Mouse (Mus musculus) limb, embryonic 14.5 days (tissue): ENCODE results near the gene Tnfsfm13. TPM values are rescaled to one million over a fixed set of nuclear protein-coding genes. Genes with fewer than 3 reads are reported as not detected.
A peak's percentile ranks its signal among the peaks of the same experiment; 100 is the strongest.
"Not testable (repeated sequence)": the region's sequence is repeated elsewhere in the genome, so short reads cannot be mapped to it uniquely, and the experiment has no call there.

Source experiments
- ATAC-seq: fragments of 200-750 bp; cut with Nextera tagmentation; 2 replicates; pipeline ENCODE4 v1.8.0; 2017; ENCODE audit warnings: low read depth, moderate number of reproducible peaks, moderate TSS enrichment; ENCODE audit not compliant: low FRiP score
- DNase-seq: peaks from one replicate; pipeline ENCODE4 v3.0.0-alpha.2; 2015; ENCODE audit warnings: low spot score
- H3K27ac ChIP-seq: fragments of 300-500 bp; sonication (generic); replicated peaks from 2 replicates; pipeline ENCODE4 v1.5.1; 2014; ENCODE audit warnings: low read depth, mild to moderate bottlenecking, low read length, moderate library complexity, mixed read lengths
- H3K27me3 ChIP-seq: fragments of 300-500 bp; sonication (generic); 2 replicates; pipeline ENCODE4 v1.6.1; 2014; ENCODE audit warnings: low read length, mixed read lengths; ENCODE audit not compliant: control insufficient read depth, insufficient read depth
- H3K36me3 ChIP-seq: fragments of 300-500 bp; sonication (generic); 2 replicates; pipeline ENCODE4 v1.6.1; 2014; ENCODE audit warnings: mild to moderate bottlenecking, low read length, moderate library complexity, mixed read lengths; ENCODE audit not compliant: control insufficient read depth, insufficient read depth
- H3K4me1 ChIP-seq: fragments of 300-500 bp; sonication (generic); 2 replicates; pipeline ENCODE4 v1.6.1; 2014; ENCODE audit warnings: antibody characterized with exemption, low read length, mixed read lengths; ENCODE audit not compliant: control insufficient read depth, insufficient read depth
- H3K4me2 ChIP-seq: fragments of 300-500 bp; sonication (generic); replicated peaks from 2 replicates; pipeline ENCODE4 v1.6.1; 2014; ENCODE audit warnings: low read depth, mild to moderate bottlenecking, low read length, moderate library complexity; ENCODE audit not compliant: severe bottlenecking
- H3K4me3 ChIP-seq: fragments of 300-500 bp; sonication (generic); replicated peaks from 2 replicates; pipeline ENCODE4 v1.5.1; 2014; ENCODE audit warnings: low read length
- H3K9ac ChIP-seq: fragments of 300-500 bp; sonication (generic); 2 replicates; pipeline ENCODE4 v1.6.1; 2014; ENCODE audit warnings: mild to moderate bottlenecking, low read depth, low read length, moderate library complexity; ENCODE audit not compliant: severe bottlenecking
- H3K9me3 ChIP-seq: fragments of 300-500 bp; sonication (generic); 2 replicates; pipeline ENCODE4 v1.6.1; 2016; ENCODE audit warnings: low read length; ENCODE audit not compliant: control insufficient read depth
- POLR2A ChIP-seq: fragments of 200-500 bp; IDR thresholded peaks from 2 replicates; pipeline ENCODE4 v1.8.0; 2012; ENCODE audit warnings: inconsistent platforms, mild to moderate bottlenecking, moderate library complexity, borderline replicate concordance; ENCODE audit not compliant: insufficient read depth, insufficient read length; ENCODE audit errors: extremely low read depth
- WGBS: fragments of 180-500 bp; shearing (Covaris S2); extraction: QIAGEN DNeasy Blood & Tissue Kit; methylation state at CpG from one replicate; pipeline ENCODE4 v1.1.7; 2014; 5-methylcytosine and 5-hydroxymethylcytosine counted together
- polyA plus RNA-seq, 2 experiments: library from polyadenylated mRNA; depleted of rRNA in 1 of 2; stranded (reverse) in 1 of 2; unstranded in 1 of 2; fragments of >200 nt; fragmentation: Nextera tagmentation in 1 of 2; extraction: Ambion mirVana in 1 of 2; gene quantifications; 2 replicates each; pipeline versions ENCODE4 v1.2.1 to v1.2.3; 2012 to 2014

Gene Tnfsfm13
- polyA plus RNA-seq (2012; rRNA removed): 3.8 and 6.9 TPM in 2 replicates
- 5.9 and 6.6 TPM in 2 replicates for polyA plus RNA-seq (2014; fragmentation: Nextera tagmentation; extraction: Ambion mirVana)

DNA sequence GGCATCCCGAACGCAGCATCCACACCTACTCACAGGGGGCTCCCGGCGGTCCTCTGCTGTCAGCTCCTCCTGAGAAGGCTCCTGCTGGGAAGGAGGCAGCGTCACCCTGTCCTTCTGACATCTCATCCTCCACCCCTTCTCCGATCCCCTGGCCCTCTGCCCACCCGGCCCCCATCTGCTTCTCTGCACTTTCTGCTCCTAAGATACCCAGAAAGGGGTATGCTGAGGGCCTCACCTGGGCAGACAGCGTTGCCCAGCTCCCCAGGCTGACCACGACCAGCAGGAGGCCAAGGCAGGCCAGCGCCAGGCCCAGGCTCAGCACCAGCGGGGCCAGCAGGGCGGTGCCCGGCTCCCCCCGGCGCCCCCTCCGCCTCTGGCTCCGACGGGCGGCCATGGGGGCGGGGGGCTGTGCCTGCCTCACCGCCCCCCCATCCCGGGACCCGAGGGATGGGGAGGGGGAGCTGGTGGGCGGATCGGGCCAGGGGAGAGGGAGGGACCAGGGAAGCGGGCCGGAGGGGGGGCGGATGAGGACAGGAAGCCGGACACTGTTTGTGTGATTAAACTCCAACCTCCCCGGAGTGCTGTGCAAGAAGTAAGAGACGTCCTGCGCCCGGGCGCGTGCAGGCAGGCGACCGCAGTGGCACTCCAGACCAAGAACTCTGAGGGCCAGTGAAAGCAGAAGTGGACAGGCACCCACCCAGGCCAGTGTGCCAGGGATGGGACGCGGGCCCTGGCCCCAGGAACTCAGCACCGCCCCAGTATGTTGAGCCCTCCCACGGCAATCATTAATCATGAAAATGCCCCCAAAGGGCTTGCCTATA, at the start of gene Tnfsfm13, which contains the start of gene Tnfsf12:
TSS of gene Tnfsfm13 (minus strand) at position 738 of the 821 bp plus-strand sequence.
TSS of gene Tnfsf12 (minus strand) at position 489 of the 821 bp plus-strand sequence.
- 0 out of 2 replicates have a peak, but pooled peaks cover 5% of the 10 kb centered on the region for H3K9me3 ChIP-seq
- H3K36me3 ChIP-seq: no peaks in the 10 kb centered on the region
- peak within 1 kb of the TSS; percentile 75 for H3K27ac ChIP-seq
- peak within 1 kb of the TSS; percentile 83 for H3K9ac ChIP-seq
- H3K27me3 ChIP-seq: no peaks in the 10 kb centered on the region
- H3K4me2 ChIP-seq: peak within 1 kb of the TSS; percentile 91
- H3K4me3 ChIP-seq: peak within 1 kb of the TSS; percentile 53
- ATAC-seq: peak; percentile 59; the same call in 1 of the 2 replicates
- H3K4me1 ChIP-seq: peaks cover 7% of the 10 kb centered on the region
- TF ChIP-seq POLR2A: 0 out of 2 replicates have a peak, but pooled peaks have one; percentile 28
- peak; percentile 60 for DNase-seq
- under 1% methylated on average over 38 of the region's 41 CpGs for WGBS

DNA sequence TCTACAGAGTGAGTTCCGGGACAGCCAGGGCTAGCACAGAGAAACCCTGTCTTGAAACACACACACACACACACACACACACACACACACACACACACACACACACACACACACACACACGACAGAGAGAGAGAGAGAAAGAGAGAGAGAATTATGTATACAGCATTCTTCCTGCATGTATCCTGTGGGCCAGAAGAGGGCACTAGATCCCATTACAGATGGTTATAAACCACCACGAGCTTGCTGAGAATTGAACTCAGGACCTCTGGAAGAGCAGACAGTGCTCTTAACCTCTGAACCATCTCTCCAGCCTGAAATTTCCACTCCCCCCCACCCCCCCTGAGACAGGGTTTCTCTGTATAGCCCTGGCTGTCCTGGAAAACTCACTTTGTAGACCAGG, 35.5 kb upstream of the Tnfsfm13 start:
- H3K27me3 ChIP-seq, H3K9me3 ChIP-seq, H3K4me3 ChIP-seq, ATAC-seq, DNase-seq, H3K4me1 ChIP-seq, H3K9ac ChIP-seq, H3K4me2 ChIP-seq, H3K27ac ChIP-seq: not testable (repeated sequence)
- WGBS: 81% methylated on average over 2 of the region's 3 CpGs
- peaks cover 39% of the 10 kb centered on the region for H3K36me3 ChIP-seq

DNA sequence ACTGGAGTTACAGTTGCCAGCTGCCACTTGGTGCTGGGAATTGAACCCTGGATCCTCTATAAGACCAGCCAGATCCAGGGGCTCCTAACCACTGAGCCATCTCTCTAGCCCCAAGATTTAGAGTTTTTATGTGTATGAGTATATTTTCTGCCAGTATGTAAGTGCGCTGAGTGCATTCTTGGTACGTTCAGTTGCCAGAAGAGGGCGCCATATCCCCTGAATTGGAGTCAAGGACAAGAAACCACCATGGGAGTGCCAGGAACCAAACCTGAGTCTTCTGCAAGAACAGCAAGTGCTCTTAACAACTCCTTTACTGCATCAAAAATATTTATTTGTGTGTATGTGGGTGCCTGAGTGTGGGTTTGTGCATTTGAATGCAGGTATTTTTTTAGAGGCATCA, 33.2 kb upstream of the Tnfsfm13 start:
- H3K4me1 ChIP-seq: no peaks in the 10 kb centered on the region
- H3K9me3 ChIP-seq: no peaks in the 10 kb centered on the region
- no peak for ATAC-seq
- no peak for TF ChIP-seq POLR2A
- H3K36me3 ChIP-seq: peaks cover 15% of the 10 kb centered on the region
- H3K27ac ChIP-seq: no peak overlapping the region
- H3K4me2 ChIP-seq: no peak overlapping the region
- 23% methylated on average over 3 of the region's 3 CpGs for WGBS
- H3K4me3 ChIP-seq: no peak overlapping the region
- no peak for DNase-seq
- no peak overlapping the region for H3K9ac ChIP-seq
- no peaks in the 10 kb centered on the region for H3K27me3 ChIP-seq

DNA sequence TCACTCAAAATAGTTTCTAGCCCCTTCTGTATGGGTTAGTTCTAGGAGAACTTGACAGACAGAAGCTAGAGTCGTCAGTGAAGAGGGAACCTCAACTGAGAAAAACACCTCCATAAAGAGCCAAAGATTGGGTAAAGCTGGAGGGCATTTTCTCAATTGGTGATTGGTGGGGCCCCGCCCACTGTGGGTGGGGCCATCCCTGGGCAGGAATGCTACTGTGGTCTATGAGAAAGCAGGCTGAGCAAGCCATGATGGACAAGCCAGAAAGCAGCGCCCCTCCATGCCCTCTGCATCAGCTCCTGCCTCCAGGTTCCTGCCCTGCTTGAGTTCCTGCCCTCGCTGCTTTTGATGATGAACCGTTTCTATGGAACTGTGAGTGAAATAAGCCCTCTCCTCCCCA, 30.1 kb upstream of the Tnfsfm13 start:
- DNase-seq (no peak), ATAC-seq (no peak)
- Histone ChIP-seq H3K9ac (no peak overlapping the region), H3K9me3 (no peaks in the 10 kb centered on the region), H3K4me1 (no peaks in the 10 kb centered on the region), H3K4me2 (no peak overlapping the region), H3K27ac (no peak overlapping the region), H3K36me3 (no peaks in the 10 kb centered on the region), H3K27me3 (no peaks in the 10 kb centered on the region), H3K4me3 (no peak overlapping the region)
- WGBS: 30% methylated on average over 5 of the region's 5 CpGs
- TF ChIP-seq POLR2A: no peak

DNA sequence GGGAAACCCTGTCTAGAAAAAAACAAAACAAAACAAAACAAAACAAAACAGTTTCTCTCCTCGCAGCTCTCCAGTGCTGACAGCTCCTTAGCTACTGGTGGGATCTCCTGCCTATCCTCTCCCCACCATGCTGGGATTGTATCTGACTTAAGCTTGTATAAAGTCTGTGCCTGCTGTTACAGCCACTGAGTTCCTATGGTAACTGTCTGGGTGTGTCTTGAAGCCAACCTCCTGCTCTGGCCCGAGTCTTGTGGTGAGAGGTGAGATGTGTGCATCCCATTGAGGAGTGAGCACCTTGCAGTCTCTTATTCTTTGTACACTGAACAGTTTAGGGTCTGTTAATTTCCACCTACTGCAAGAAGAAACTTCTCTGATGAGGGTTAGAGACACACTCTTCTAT, 27.2 kb upstream of the Tnfsfm13 start:
- H3K4me3 ChIP-seq: no peak overlapping the region
- H3K36me3 ChIP-seq: no peaks in the 10 kb centered on the region
- no peak overlapping the region for H3K4me2 ChIP-seq
- WGBS: 55% methylated on average over 2 of the region's 2 CpGs
- H3K27ac ChIP-seq: no peak overlapping the region
- H3K4me1 ChIP-seq: no peaks in the 10 kb centered on the region
- H3K9ac ChIP-seq: no peak overlapping the region
- no peaks in the 10 kb centered on the region for H3K27me3 ChIP-seq
- no peaks in the 10 kb centered on the region for H3K9me3 ChIP-seq
- DNase-seq: no peak
- no peak for ATAC-seq
- TF ChIP-seq POLR2A: no peak
